Mouse (Mus musculus) hematopoietic multipotent progenitor cell, adult 10-12 weeks (in vitro differentiated cells): Measurements from ENCODE around the gene Itgb7. TPM values are rescaled to one million over a fixed set of nuclear protein-coding genes. Genes with fewer than 3 reads are reported as not detected.

Source experiments
- polyA plus RNA-seq: library from polyadenylated mRNA; stranded (reverse); fragments of >175 nt; gene quantifications from 2 replicates; pipeline ENCODE4 v1.2.3, GENCODE M21; 2012; ENCODE audit warnings: low replicate concordance

Gene Itgb7
- polyA plus RNA-seq, result 423 and 1,128 TPM in 2 replicates

GRCm38 (mm10) chr15:102231748-102232147 is at the start of gene Itgb7:
Gene Itgb7, minus strand, starts transcription at chr15:102231944.

GRCm38 (mm10) chr15:102279092-102279782 is 47.5 kb upstream of the Itgb7 start, which contains the start of gene Mfsd5:
Gene Mfsd5, plus strand, starts transcription at chr15:102279454.

GRCm38 (mm10) chr15:102270274-102270960 is 38.7 kb upstream of the Itgb7 start, which contains the start of gene Gm9918:
Gene Gm9918, plus strand, starts transcription at chr15:102270563.

GRCm38 (mm10) chr15:102257202-102258075 is 25.7 kb upstream of the Itgb7 start, which contains the start of gene Rarg:
Gene Rarg, minus strand, starts transcription at chr15:102257517.

GRCm38 (mm10) chr15:102204674-102205505 is 26.9 kb downstream of the Itgb7 start, which contains the start of gene Csad:
Gene Csad, minus strand, starts transcription at chr15:102204724.

GRCm38 (mm10) chr15:102202971-102203834 is 28.5 kb downstream of the Itgb7 start, which contains the start of gene Zfp740:
Gene Zfp740, plus strand, starts transcription at chr15:102203249.

Other genes with a start within 250 kb of the Itgb7 start
- gene Krt8, start 227.5 kb downstream of the Itgb7 start, polyA plus RNA-seq, result not detected in 2 replicates
- 0.15 and 0.29 TPM in 2 replicates for gene Krt18, start 203.8 kb downstream of the Itgb7 start, polyA plus RNA-seq
- gene Eif4b, start 158.2 kb downstream of the Itgb7 start, polyA plus RNA-seq, result 93.4 and 169 TPM in 2 replicates
- 1.7 and 2.5 TPM in 2 replicates for gene Tns2, start 131.5 kb downstream of the Itgb7 start, polyA plus RNA-seq
- 11.8 and 25.2 TPM in 2 replicates for gene Spryd3, start 95.7 kb downstream of the Itgb7 start, polyA plus RNA-seq
- 1.1 and 3.3 TPM in 2 replicates for gene Igfbp6, start 87.6 kb downstream of the Itgb7 start, polyA plus RNA-seq
- 1.0 and 2.3 TPM in 2 replicates for gene Soat2, start 81.4 kb downstream of the Itgb7 start, polyA plus RNA-seq
- gene Zfp740, start 28.7 kb downstream of the Itgb7 start, polyA plus RNA-seq, result 23.6 and 23.9 TPM in 2 replicates
- 26.3 and 33.6 TPM in 2 replicates for gene Csad, start 27.2 kb downstream of the Itgb7 start, polyA plus RNA-seq
- 54.7 and 138 TPM in 2 replicates for gene Rarg, start 25.6 kb upstream of the Itgb7 start, polyA plus RNA-seq
- gene Gm9918, start 38.6 kb upstream of the Itgb7 start, polyA plus RNA-seq, result 0.07 TPM in 1 of 2 replicates, not detected in the other
- 64.6 and 64.7 TPM in 2 replicates for gene Mfsd5, start 47.5 kb upstream of the Itgb7 start, polyA plus RNA-seq
- 2.9 and 6.9 TPM in 2 replicates for gene Espl1, start 64.3 kb upstream of the Itgb7 start, polyA plus RNA-seq
- gene Pfdn5, start 94.2 kb upstream of the Itgb7 start, polyA plus RNA-seq, result 15.0 and 71.0 TPM in 2 replicates
- 20.9 and 82.7 TPM in 2 replicates for gene Myg1, start 99.8 kb upstream of the Itgb7 start, polyA plus RNA-seq
- 28.1 and 59.8 TPM in 2 replicates for gene Aaas, start 118.8 kb upstream of the Itgb7 start, polyA plus RNA-seq
- not detected in 2 replicates for gene Sp7, start 135.2 kb upstream of the Itgb7 start, polyA plus RNA-seq
- 11.4 and 48.9 TPM in 2 replicates for gene Sp1, start 174.2 kb upstream of the Itgb7 start, polyA plus RNA-seq
- gene Amhr2, start 213.4 kb upstream of the Itgb7 start, polyA plus RNA-seq, result 0.81 and 1.1 TPM in 2 replicates
- 110 and 542 TPM in 2 replicates for gene Prr13, start 227.1 kb upstream of the Itgb7 start, polyA plus RNA-seq
- gene Pcbp2, start 238.6 kb upstream of the Itgb7 start, polyA plus RNA-seq, result 125 and 498 TPM in 2 replicates